Mouse (Mus musculus) liver, embryonic 12.5 days (tissue): Measurements from ENCODE around the gene Ddx59. TPM values are rescaled to one million over a fixed set of nuclear protein-coding genes. Genes with fewer than 3 reads are reported as not detected.
A peak's percentile ranks its signal among the peaks of the same experiment; 100 is the strongest.

Experiments
- ATAC-seq: fragments of 200-750 bp; cut with Nextera tagmentation; 2 replicates; pipeline ENCODE4 v1.8.0; 2017; ENCODE audit warnings: moderate number of reproducible peaks, mild to moderate bottlenecking, moderate library complexity
- H3K27ac ChIP-seq: fragments of 300-500 bp; sonication (generic); 2 replicates; pipeline ENCODE4 v1.5.1; 2016; ENCODE audit warnings: mild to moderate bottlenecking
- H3K27me3 ChIP-seq: fragments of 300-500 bp; sonication (generic); replicated peaks from 2 replicates; pipeline ENCODE4 v1.6.1; 2016; ENCODE audit warnings: mild to moderate bottlenecking, moderate library complexity
- H3K36me3 ChIP-seq: fragments of 300-500 bp; sonication (generic); 2 replicates; pipeline ENCODE4 v1.6.1; 2016; ENCODE audit warnings: mild to moderate bottlenecking, moderate library complexity
- H3K4me1 ChIP-seq: fragments of 300-500 bp; sonication (generic); 2 replicates; pipeline ENCODE4 v1.6.1; 2016
- H3K4me2 ChIP-seq: fragments of 300-500 bp; sonication (generic); 2 replicates; pipeline ENCODE4 v1.6.1; 2016; ENCODE audit warnings: mild to moderate bottlenecking, moderate library complexity
- H3K4me3 ChIP-seq: fragments of 300-500 bp; sonication (generic); 2 replicates; pipeline ENCODE4 v1.5.1; 2016; ENCODE audit warnings: mild to moderate bottlenecking, moderate library complexity
- H3K9ac ChIP-seq: fragments of 300-500 bp; sonication (generic); 2 replicates; pipeline ENCODE4 v1.6.1; 2016; ENCODE audit warnings: mild to moderate bottlenecking, moderate library complexity
- H3K9me3 ChIP-seq: fragments of 300-500 bp; sonication (generic); replicated peaks from 2 replicates; pipeline ENCODE4 v1.6.1; 2016; ENCODE audit warnings: mild to moderate bottlenecking, moderate library complexity
- WGBS: fragments of 180-500 bp; shearing (Covaris S2); methylation state at CpG from one replicate; pipeline ENCODE4 v1.1.7; 2016; ENCODE audit not compliant: insufficient replicate concordance; 5-methylcytosine and 5-hydroxymethylcytosine counted together
- polyA plus RNA-seq: library from polyadenylated mRNA; unstranded; fragments of >200 nt; fragmentation: Nextera tagmentation; extraction: Ambion mirVana; gene quantifications from 2 replicates; pipeline ENCODE4 v1.2.1, GENCODE M21; 2016

Gene Ddx59
- polyA plus RNA-seq, 1 experiment from 2014 or later, result 7.8 TPM

DNA sequence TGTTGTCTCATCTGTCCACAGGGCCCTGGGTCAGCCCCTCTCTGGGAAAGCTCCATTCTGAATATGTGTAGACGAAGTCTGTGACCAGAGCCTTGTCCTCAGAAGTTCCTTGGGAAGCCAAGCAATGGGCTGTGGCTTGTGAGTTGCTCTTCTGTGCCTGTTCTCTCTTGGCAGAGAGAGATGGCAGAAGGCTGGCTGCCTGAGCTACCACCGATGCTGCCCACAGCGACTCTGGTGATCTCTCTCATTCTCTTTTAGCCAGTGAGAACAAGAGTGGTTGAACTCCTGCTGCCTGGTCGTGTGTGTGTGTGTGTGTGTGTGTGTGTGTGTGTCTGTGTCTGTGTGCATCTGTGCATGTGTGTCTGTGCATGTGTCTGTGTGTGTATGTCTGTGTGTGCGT is 37.4 kb downstream of the Ddx59 start:
- Histone ChIP-seq H3K4me3 (no peak overlapping the region), H3K9me3 (no peaks in the 10 kb centered on the region), H3K4me2 (no peak overlapping the region), H3K4me1 (no peaks in the 10 kb centered on the region), H3K9ac (no peak overlapping the region), H3K27me3 (peaks cover 48% of the 10 kb centered on the region), H3K27ac (no peak overlapping the region), H3K36me3 (no peaks in the 10 kb centered on the region)
- 73% methylated on average over 5 of the region's 5 CpGs for WGBS
- no peak for ATAC-seq

DNA sequence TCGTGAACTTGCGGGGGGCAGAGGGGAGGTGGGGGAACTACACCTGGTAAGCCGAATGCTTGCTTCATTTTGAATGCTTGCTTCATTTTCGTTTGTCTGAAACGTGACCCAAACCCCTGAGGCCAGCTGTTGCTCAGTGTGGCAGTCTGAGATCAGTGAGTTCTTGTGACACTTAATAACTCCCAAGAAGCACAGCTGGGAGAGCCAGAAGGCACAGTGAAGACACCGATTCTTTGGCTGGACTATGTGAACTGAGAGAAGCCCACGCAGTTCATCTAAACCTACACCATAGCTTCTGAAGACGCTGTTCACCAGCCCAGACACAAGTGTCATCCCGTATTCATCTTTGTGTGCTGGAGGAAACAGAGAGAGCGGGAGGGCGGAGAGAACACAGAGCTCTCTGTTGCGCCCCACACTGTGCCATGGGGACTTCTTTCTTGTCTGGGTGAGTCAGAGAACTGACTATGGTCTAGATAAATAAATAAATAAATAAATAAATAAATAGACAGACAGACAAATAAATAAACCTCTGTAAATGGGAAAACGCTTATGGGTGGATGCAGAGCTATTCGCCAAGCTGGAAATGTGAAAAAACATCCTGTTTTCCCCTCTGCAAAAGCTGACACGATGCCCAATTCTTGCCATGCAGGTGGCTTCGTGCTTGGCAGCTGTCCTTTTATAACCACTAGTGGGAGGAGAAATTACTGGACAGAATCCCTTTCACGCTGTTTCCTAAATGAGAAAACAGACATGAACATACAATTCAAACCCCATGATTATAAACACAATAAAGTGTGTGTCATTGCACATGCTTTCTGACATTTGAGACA is 40.9 kb downstream of the Ddx59 start:
- Histone ChIP-seq H3K27ac (no peak overlapping the region), H3K4me3 (no peak overlapping the region), H3K9me3 (no peaks in the 10 kb centered on the region), H3K27me3 (peaks cover 48% of the 10 kb centered on the region), H3K4me2 (no peak overlapping the region), H3K4me1 (no peaks in the 10 kb centered on the region), H3K9ac (no peak overlapping the region), H3K36me3 (no peaks in the 10 kb centered on the region)
- 75% methylated on average over 17 of the region's 17 CpGs for WGBS
- no peak for ATAC-seq

DNA sequence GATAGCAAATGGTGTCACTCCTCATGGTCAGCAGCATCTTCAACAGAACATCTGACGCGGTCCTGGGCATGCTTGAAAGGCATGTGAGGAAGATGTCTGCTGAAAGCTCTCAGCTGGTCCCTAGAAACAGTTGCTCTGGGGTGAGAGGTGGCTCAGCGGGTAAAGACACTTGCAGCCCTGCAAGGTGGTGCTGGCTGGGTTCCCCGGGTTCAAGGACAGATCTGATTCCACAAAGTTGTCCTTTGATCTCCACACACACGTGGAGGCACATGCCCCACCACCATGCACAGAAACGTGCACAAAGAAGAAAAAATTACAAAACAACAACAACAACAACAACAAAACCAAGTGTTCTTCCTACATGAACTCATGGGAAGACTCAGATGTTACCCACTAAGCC is 41.7 kb downstream of the Ddx59 start:
- no peak for ATAC-seq
- Histone ChIP-seq H3K36me3 (no peaks in the 10 kb centered on the region), H3K4me2 (no peak overlapping the region), H3K27me3 (peaks cover 48% of the 10 kb centered on the region), H3K4me3 (no peak overlapping the region), H3K27ac (no peak overlapping the region), H3K4me1 (no peaks in the 10 kb centered on the region), H3K9ac (no peak overlapping the region), H3K9me3 (no peaks in the 10 kb centered on the region)
- WGBS, result 64% methylated on average over 6 of the region's 6 CpGs

DNA sequence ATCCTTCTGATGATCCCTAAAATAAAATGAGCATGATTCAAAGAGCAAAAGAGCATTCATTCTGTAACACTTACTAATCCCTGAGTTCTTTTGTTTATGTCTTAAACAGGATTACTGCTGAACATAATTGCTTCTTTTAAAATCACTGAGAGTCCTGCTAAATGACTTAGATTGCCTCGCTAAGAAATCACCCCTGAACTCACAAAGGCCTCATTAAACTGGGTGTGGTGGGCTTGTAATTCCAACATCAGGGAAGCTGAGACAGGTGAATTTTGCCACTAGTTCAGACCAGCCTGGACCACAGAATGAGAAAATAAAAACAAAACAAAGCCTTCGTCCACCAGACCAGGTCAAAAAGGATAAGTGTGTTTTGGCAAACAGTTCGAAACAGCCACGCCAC is 42.3 kb downstream of the Ddx59 start:
- no peak for ATAC-seq
- H3K4me1 ChIP-seq, result no peaks in the 10 kb centered on the region
- H3K36me3 ChIP-seq, result no peaks in the 10 kb centered on the region
- H3K9ac ChIP-seq, result no peak overlapping the region
- no peak overlapping the region for H3K4me3 ChIP-seq
- no peak overlapping the region for H3K27ac ChIP-seq
- WGBS, result 73% methylated on average over 4 of the region's 4 CpGs
- H3K9me3 ChIP-seq, result no peaks in the 10 kb centered on the region
- peaks cover 46% of the 10 kb centered on the region for H3K27me3 ChIP-seq
- no peak overlapping the region for H3K4me2 ChIP-seq

DNA sequence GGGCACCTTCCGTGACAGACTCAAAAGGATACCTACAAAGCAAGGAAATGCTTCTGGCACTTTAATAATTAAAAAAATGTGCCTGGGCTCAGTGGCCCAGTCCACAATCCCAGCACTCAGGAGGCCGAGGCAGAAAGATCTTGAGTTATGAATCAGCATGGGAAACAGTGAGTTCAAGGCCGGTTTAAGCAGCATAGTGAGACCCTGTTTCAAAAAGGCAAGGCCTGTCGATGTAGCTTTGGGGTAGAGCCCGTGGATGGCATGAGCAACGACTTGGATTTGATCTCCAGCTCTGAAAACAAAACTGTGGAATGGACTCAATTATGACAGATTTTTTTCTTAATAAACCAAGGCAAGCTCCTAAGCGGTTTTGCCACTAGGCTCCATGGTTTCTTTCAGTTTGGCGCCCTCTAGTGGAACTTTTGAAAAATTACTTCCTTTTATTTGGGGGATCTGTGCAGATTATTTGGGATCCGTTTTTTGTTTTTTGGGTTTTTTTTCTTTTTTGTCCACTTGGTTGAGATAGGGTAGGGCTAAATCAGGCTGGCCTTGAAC is 43.7 kb downstream of the Ddx59 start:
- ATAC-seq, result no peak
- peaks cover 32% of the 10 kb centered on the region for H3K27me3 ChIP-seq
- H3K27ac ChIP-seq, result no peak overlapping the region
- no peak overlapping the region for H3K4me3 ChIP-seq
- WGBS, result 26% methylated on average over 9 of the region's 9 CpGs
- H3K4me1 ChIP-seq, result no peaks in the 10 kb centered on the region
- no peaks in the 10 kb centered on the region for H3K9me3 ChIP-seq
- H3K36me3 ChIP-seq, result no peaks in the 10 kb centered on the region
- no peak overlapping the region for H3K9ac ChIP-seq
- H3K4me2 ChIP-seq, result no peak overlapping the region

DNA sequence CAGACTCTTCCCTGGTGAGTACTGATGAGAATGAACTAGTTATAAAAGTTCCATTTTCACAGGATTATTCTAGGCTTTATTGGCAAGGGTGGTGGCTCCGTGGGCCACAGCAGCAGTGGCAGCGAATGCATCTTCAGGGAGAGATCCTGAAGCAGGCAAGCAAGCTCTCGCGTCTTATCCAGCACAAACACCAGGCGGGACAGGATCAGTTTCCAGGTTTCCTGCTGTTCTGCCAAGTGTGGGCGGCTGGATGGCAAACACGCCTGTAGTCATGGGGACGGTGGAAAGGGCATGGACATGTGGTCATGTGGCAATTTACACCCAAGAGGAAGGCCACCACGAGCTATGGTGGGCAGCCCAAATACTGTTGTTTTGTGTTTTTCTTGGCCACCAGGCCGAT is 47.4 kb downstream of the Ddx59 start:
- WGBS, result 68% methylated on average over 10 of the region's 10 CpGs
- H3K4me3 ChIP-seq, result no peak overlapping the region

DNA sequence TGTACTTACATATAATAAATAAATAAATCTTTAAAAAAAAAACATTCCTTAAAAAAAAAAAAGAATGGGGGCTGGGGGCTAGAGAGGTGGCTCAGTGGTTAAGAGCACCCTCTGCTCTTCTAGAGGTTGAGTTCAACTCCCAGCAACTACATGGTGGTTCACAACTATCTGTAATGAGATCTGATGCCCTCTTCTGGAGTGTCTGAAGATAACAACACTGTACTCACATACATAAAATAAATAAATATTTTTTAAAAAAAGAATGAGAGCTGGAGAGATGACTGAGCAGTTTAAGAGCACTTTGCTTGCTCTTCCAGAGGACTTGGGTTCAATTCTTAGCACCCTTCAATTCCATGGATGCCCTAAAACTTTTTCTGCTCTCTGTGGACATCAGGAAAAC is 50.1 kb downstream of the Ddx59 start:
- Histone ChIP-seq H3K9ac (no peak overlapping the region), H3K4me2 (peak overlapping the region; percentile 95; the same call in 1 of the 2 replicates), H3K4me1 (peaks cover 41% of the 10 kb centered on the region), H3K36me3 (peaks cover 27% of the 10 kb centered on the region), H3K9me3 (no peaks in the 10 kb centered on the region), H3K4me3 (no peak overlapping the region), H3K27me3 (no peaks in the 10 kb centered on the region), H3K27ac (no peak overlapping the region)
- no peak for ATAC-seq

More for the DNA sequence above, 47.4 kb downstream of the Ddx59 start:
- no peaks in the 10 kb centered on the region for H3K9me3 ChIP-seq
- no peaks in the 10 kb centered on the region for H3K27me3 ChIP-seq
- no peak overlapping the region for H3K9ac ChIP-seq
- ATAC-seq, result no peak
- H3K4me2 ChIP-seq, result no peak overlapping the region
- H3K36me3 ChIP-seq, result peaks cover under 1% of the 10 kb centered on the region; the same call in 1 of the 2 replicates
- H3K27ac ChIP-seq, result no peak overlapping the region
- H3K4me1 ChIP-seq, result peaks cover 14% of the 10 kb centered on the region

DNA sequence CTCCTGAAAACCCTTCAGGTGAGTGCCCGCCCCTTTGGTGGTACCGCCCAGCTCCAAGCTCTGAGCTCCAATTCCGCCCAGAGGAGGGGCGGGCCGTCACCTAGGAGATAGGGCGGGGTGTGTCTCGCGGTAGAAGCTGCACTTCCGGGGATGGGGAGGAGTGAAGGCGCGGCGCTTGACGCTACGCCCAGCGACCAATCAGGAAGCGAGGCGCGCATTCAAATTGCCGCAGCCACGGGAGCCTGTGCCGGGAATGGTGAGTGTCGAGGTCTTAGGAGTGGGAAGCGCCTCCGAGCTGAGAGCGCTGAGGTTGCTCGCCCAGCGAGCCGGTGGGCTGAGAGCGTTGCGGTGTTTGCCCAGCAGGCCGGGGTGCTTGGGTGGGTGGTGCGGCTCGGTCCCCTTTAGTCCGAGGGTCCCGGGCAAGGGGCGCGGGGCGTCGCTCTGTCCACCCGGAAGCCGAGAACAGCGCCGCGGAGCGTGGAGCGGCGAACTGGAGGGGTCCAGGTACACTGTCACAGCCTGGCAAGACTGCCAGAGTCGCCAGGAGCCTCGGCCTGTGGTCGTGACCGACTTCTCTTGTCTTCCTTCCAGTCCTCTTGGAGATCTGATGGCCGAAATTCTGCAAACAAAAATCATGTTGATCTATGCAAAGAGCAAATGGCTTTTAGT is 51.2 kb downstream of the Ddx59 start, which contains the start of gene Kif14:
TSS of gene Kif14 (plus strand) at position 201 of the 669 bp plus-strand sequence.
- H3K9ac ChIP-seq, result peak within 1 kb of the TSS; percentile 96
- H3K4me1 ChIP-seq, result peaks cover 47% of the 10 kb centered on the region
- H3K9me3 ChIP-seq, result no peaks in the 10 kb centered on the region
- peak within 1 kb of the TSS; percentile 92 for H3K4me3 ChIP-seq
- H3K27me3 ChIP-seq, result no peaks in the 10 kb centered on the region
- H3K27ac ChIP-seq, result peak within 1 kb of the TSS; percentile 91
- H3K4me2 ChIP-seq, result peak within 1 kb of the TSS; percentile 95
- H3K36me3 ChIP-seq, result peaks cover 38% of the 10 kb centered on the region
- ATAC-seq, result peak; percentile 100
- WGBS, result under 1% methylated on average over 52 of the region's 52 CpGs

DNA sequence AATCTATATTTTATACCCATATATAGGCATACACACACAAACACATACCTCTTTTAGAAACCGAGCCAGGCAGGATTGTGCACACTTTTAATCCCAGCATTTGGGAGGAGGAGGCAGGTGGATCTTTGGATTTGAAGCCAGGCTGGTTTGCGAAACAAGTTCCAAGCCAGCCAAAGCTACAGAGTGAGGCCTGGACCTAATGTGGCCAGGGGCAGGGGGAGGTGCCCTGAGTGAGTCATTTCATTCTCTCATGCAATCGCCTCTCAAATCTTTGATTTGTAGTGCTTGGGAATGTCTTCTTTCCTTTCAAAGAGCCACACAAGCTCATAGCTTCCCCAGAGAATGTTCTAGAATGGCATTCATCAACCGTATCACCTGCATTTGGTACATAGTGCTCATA is 54.3 kb downstream of the Ddx59 start:
- peak overlapping the region; percentile 95 for H3K4me2 ChIP-seq

DNA sequence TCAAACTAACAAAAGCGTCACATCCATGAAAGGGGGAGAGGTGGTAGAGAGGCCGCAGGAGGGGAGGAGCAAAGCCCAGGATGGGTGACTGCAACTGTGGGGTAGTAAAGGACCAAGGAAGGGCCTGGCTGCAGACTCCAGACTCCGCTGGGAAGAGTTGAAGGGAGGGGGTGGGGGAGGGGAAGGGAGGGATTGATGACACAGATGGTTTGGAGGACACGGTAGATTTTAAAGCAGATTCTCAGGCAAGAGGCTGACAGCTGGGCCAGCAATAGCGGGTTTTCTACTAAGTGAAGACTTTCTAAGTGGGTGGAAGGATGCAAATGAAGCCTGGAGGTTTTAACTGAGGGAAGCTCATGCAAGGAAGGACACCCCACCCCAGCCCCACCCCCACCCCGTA is 55.4 kb downstream of the Ddx59 start:
- H3K9me3 ChIP-seq, result no peaks in the 10 kb centered on the region
- WGBS, result 65% methylated on average over 6 of the region's 6 CpGs
- peaks cover 79% of the 10 kb centered on the region for H3K36me3 ChIP-seq
- H3K27me3 ChIP-seq, result no peaks in the 10 kb centered on the region
- H3K4me1 ChIP-seq, result peaks cover 43% of the 10 kb centered on the region
- H3K4me3 ChIP-seq, result peak overlapping the region; percentile 22; the same call in 1 of the 2 replicates
- H3K9ac ChIP-seq, result no peak overlapping the region
- no peak for ATAC-seq
- H3K4me2 ChIP-seq, result peak overlapping the region; percentile 95
- no peak overlapping the region for H3K27ac ChIP-seq

More for the DNA sequence above, 54.3 kb downstream of the Ddx59 start:
- peaks cover 47% of the 10 kb centered on the region for H3K4me1 ChIP-seq
- no peaks in the 10 kb centered on the region for H3K27me3 ChIP-seq
- ATAC-seq, result no peak
- peaks cover 69% of the 10 kb centered on the region for H3K36me3 ChIP-seq
- peak overlapping the region; percentile 23; the same call in 1 of the 2 replicates for H3K9ac ChIP-seq
- H3K27ac ChIP-seq, result no peak overlapping the region
- H3K4me3 ChIP-seq, result peak overlapping the region; percentile 22
- 90% methylated on average over 4 of the region's 4 CpGs for WGBS
- no peaks in the 10 kb centered on the region for H3K9me3 ChIP-seq
